ENCODE assay signal across 1 mouse cellular context in genomic region chrX:169319945-169320667, GRCm38 (mm10).
TF ChIP-seq lines count a peak whose summit lies in the region.

Gene Hccs (minus strand): TSS chrX:169320372.

TF ChIP-seq in MEL, 35 proteins besides CTCF, POLR2A, EP300 and RAD21 (continued from another document):
- TF ChIP-seq MXI1 (IDR thresholded peaks at IDR 0.05; ENCODE audit: low read depth, low read length) = no peak; the same call in none of the 2 replicates
- peak; percentile 71; the same call in 1 of the 2 replicates for TF ChIP-seq MAX (IDR thresholded peaks at IDR 0.05; ENCODE audit: low read length)
- no peak for TF ChIP-seq NRF1 (IDR thresholded peaks at IDR 0.05; ENCODE audit: insufficient read depth, low read depth, low read length, poor library complexity, severe bottlenecking)
- no peak for TF ChIP-seq ETS1 (IDR thresholded peaks at IDR 0.05; ENCODE audit: low read depth, low read length)
